Mouse (Mus musculus) embryonic facial prominence, embryonic 13.5 days (tissue): ENCODE data around the gene Wt1. TPM values are rescaled to one million over a fixed set of nuclear protein-coding genes. Genes with fewer than 3 reads are reported as not detected.
A peak's percentile ranks its signal among the peaks of the same experiment; 100 is the strongest.

Experiments
- ATAC-seq: fragments of 200-750 bp; cut with Nextera tagmentation; 2 replicates; pipeline ENCODE4 v1.8.0; 2017; ENCODE audit warnings: low read depth; ENCODE audit not compliant: insufficient number of reproducible peaks, insufficient read depth, low FRiP score, low TSS enrichment
- H3K27ac ChIP-seq: fragments of 300-500 bp; sonication (generic); 2 replicates; pipeline ENCODE4 v1.5.1; 2015; ENCODE audit warnings: moderate library complexity, mild to moderate bottlenecking, inconsistent platforms
- H3K27me3 ChIP-seq: fragments of 300-500 bp; sonication (generic); 2 replicates; pipeline ENCODE4 v1.6.1; 2015; ENCODE audit warnings: mild to moderate bottlenecking, inconsistent platforms
- H3K36me3 ChIP-seq: fragments of 300-500 bp; sonication (generic); 2 replicates; pipeline ENCODE4 v1.6.1; 2015; ENCODE audit warnings: mild to moderate bottlenecking, inconsistent platforms
- H3K4me1 ChIP-seq: fragments of 300-500 bp; sonication (generic); 2 replicates; pipeline ENCODE4 v1.6.1; 2015; ENCODE audit warnings: inconsistent platforms
- H3K4me2 ChIP-seq: fragments of 300-500 bp; sonication (generic); 2 replicates; pipeline ENCODE4 v1.6.1; 2015; ENCODE audit warnings: moderate library complexity, mild to moderate bottlenecking, inconsistent platforms
- H3K4me3 ChIP-seq: fragments of 300-500 bp; sonication (generic); 2 replicates; pipeline ENCODE4 v1.5.1; 2015; ENCODE audit warnings: mild to moderate bottlenecking, inconsistent platforms
- H3K9ac ChIP-seq: fragments of 300-500 bp; sonication (generic); 2 replicates; pipeline ENCODE4 v1.6.1; 2015; ENCODE audit warnings: mild to moderate bottlenecking, inconsistent platforms
- H3K9me3 ChIP-seq: fragments of 300-500 bp; sonication (generic); 2 replicates; pipeline ENCODE4 v1.6.1; 2016; ENCODE audit warnings: inconsistent platforms
- WGBS: fragments of 180-500 bp; shearing (Covaris S2); methylation state at CpG from one replicate; pipeline ENCODE4 v1.1.7; 2015; ENCODE audit warnings: mixed read lengths; 5-methylcytosine and 5-hydroxymethylcytosine counted together
- polyA plus RNA-seq: library from polyadenylated mRNA; unstranded; fragments of >200 nt; fragmentation: Nextera tagmentation; extraction: Ambion mirVana; gene quantifications from 2 replicates; pipeline ENCODE4 v1.2.1, GENCODE M21; 2015

Gene Wt1
- polyA plus RNA-seq, 1 experiment from 2014 or later, result 0.24 TPM

GRCm38 (mm10) chr2:105099410-105099809 is 26.9 kb upstream of the Wt1 start:
- H3K4me1 ChIP-seq, result no peaks in the 10 kb centered on the region; the same call in 1 of the 2 replicates
- no peaks in the 10 kb centered on the region for H3K36me3 ChIP-seq
- no peaks in the 10 kb centered on the region for H3K9me3 ChIP-seq
- H3K4me3 ChIP-seq, result no peak overlapping the region
- no peak overlapping the region for H3K4me2 ChIP-seq
- no peaks in the 10 kb centered on the region for H3K27me3 ChIP-seq
- H3K9ac ChIP-seq, result no peak overlapping the region
- no peak overlapping the region for H3K27ac ChIP-seq
- ATAC-seq, result no peak
- WGBS, result 67% methylated on average over 7 of the region's 7 CpGs

- 30% methylated on average over 7 of the region's 7 CpGs for WGBS
- Histone ChIP-seq H3K9ac (no peak overlapping the region), H3K27me3 (no peaks in the 10 kb centered on the region), H3K4me1 (no peaks in the 10 kb centered on the region; the same call in 1 of the 2 replicates), H3K4me2 (no peak overlapping the region), H3K9me3 (no peaks in the 10 kb centered on the region), H3K27ac (no peak overlapping the region), H3K4me3 (no peak overlapping the region), H3K36me3 (no peaks in the 10 kb centered on the region)
- no peak for ATAC-seq
These were observed 25.8 kb upstream of the Wt1 start for GRCm38 (mm10) chr2:105100541-105100940.

DNA sequence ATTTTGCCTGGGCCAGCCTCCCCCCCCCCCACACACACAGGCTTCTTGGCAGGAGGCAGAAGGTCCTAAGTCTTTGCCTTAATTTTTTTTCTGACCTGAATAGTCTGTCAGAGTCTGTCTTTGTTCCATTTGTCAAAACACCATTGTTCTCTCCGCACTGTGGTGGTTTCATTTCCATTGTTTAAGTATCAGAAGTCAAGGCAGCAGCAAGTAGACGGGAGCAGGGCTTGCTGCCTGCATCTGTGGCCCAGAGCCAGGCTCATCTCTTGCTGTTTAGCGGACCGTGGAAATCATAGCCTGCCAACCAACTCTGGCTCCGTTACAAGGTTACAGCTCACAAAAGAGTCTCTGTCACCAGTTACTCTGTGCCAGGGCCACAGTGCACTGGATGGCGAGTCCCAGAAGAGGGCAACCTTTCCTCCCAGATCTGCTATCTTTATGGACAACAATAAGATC is 17.6 kb upstream of the Wt1 start:
- no peaks in the 10 kb centered on the region for H3K36me3 ChIP-seq
- H3K27me3 ChIP-seq, result peaks cover 29% of the 10 kb centered on the region
- H3K4me3 ChIP-seq, result no peak overlapping the region
- H3K9ac ChIP-seq, result no peak overlapping the region
- no peak overlapping the region for H3K27ac ChIP-seq
- peaks cover 3% of the 10 kb centered on the region; the same call in 1 of the 2 replicates for H3K4me1 ChIP-seq
- H3K9me3 ChIP-seq, result no peaks in the 10 kb centered on the region
- no peak overlapping the region for H3K4me2 ChIP-seq
- no peak for ATAC-seq
- 17% methylated on average over 6 of the region's 6 CpGs for WGBS

GRCm38 (mm10) chr2:105114074-105114473 is 12.3 kb upstream of the Wt1 start:
- no peak for ATAC-seq
- Histone ChIP-seq H3K4me1 (no peaks in the 10 kb centered on the region), H3K4me2 (no peak overlapping the region), H3K9ac (no peak overlapping the region), H3K9me3 (no peaks in the 10 kb centered on the region), H3K36me3 (no peaks in the 10 kb centered on the region), H3K27me3 (peaks cover 76% of the 10 kb centered on the region), H3K27ac (no peak overlapping the region), H3K4me3 (no peak overlapping the region)
- WGBS, result 18% methylated on average over 9 of the region's 9 CpGs

DNA sequence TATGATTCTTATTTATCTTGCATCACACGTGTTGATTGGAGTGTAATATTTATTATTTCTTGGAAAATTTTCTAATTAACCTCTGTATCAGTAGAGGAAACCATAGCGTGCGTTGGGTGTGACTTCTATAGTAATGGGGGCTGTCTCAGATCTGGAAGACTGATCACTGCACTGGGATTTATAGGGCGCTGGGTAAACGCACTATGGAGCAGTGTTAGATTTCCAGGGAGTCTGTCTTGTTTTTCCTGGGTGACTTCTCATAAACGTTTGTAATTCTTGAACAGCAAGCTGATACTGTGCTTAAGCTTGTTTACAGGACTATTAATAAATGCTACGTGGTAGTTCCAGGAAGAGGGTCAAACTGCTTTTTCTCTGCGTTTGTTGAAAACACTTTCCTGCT is 8.7 kb upstream of the Wt1 start:
- Histone ChIP-seq H3K27me3 (peaks cover 91% of the 10 kb centered on the region), H3K4me1 (peaks cover under 1% of the 10 kb centered on the region), H3K36me3 (no peaks in the 10 kb centered on the region), H3K4me3 (no peak overlapping the region), H3K9ac (no peak overlapping the region), H3K27ac (no peak overlapping the region), H3K9me3 (no peaks in the 10 kb centered on the region), H3K4me2 (no peak overlapping the region)
- no peak for ATAC-seq
- 69% methylated on average over 8 of the region's 8 CpGs for WGBS

- Histone ChIP-seq H3K27ac (no peak overlapping the region), H3K9me3 (no peaks in the 10 kb centered on the region), H3K9ac (no peak overlapping the region), H3K4me1 (peaks cover 17% of the 10 kb centered on the region), H3K4me2 (no peak overlapping the region), H3K4me3 (no peak overlapping the region), H3K36me3 (no peaks in the 10 kb centered on the region), H3K27me3 (peaks cover 97% of the 10 kb centered on the region)
- no peak for ATAC-seq
- 1% methylated on average over 8 of the region's 8 CpGs for WGBS
These were observed 4.1 kb upstream of the Wt1 start for GRCm38 (mm10) chr2:105122216-105122615.

DNA sequence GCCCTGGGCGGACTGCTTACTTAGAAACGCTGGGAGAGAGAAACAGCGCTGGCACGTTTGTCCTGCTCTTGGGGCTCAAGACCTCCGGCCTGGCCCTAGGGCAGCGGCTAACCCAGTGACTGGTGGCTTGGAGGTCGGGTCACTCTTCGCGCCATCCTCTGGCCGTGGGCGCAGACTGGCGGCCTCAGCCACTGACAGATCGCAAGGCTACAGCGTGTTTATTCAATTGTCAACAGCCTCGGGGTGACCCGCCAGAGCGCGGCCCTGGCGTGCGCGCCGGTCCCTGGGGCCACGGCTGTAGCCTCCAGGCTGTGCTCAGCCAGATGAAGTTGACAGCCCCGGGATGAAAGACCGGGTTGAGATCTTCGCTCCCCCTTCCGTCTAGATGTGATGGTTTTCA is 3.4 kb upstream of the Wt1 start:
- ATAC-seq, result no peak
- WGBS, result under 1% methylated on average over 27 of the region's 27 CpGs
- H3K9ac ChIP-seq, result no peak overlapping the region
- peak overlapping the region; percentile 41 for H3K4me2 ChIP-seq
- no peak overlapping the region for H3K27ac ChIP-seq
- H3K36me3 ChIP-seq, result no peaks in the 10 kb centered on the region
- H3K27me3 ChIP-seq, result peaks cover 97% of the 10 kb centered on the region
- H3K4me3 ChIP-seq, result peak overlapping the region; percentile 11
- no peaks in the 10 kb centered on the region for H3K9me3 ChIP-seq
- peaks cover 21% of the 10 kb centered on the region for H3K4me1 ChIP-seq

DNA sequence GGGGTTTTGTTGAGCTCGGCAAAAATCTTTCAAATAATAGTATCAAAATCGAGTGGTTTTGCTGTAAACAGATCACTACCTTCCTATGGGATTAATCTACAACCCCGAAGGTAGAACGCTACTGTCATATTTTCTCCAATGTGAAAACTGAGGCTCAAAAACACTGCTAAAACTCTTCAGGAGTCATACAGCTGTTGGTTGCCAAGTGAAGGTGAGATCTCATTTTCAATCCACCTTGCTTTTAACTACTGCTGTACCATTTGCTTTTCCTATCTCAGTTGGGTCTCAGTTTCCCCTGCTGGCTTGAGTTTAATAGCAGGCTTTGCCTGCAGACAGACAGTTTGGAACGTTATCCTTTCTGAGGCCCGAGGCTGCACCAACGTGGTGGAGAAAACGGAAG is 2.9 kb upstream of the Wt1 start:
- H3K4me2 ChIP-seq, result no peak overlapping the region

DNA sequence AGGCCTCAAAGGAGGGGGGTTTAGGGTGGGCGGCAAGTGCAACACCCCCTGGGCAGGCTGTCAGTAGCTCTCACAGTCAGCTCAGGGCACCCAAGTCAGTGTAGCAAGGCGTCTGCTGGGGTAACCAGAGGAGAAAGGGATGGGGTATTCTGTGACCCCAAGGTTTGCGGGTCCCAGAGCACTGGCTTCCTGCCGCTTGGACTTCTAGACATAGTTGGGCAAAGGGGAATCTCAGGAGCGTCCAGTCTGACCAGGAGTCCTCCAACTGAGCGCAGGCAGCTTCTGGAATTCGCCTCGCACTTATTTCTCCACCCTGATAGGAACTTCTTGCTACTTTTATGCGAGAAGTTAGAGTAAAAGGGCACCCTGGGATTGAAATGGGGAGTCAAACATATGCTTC is 2.4 kb upstream of the Wt1 start:
- Histone ChIP-seq H3K4me1 (peaks cover 21% of the 10 kb centered on the region), H3K9ac (no peak overlapping the region), H3K36me3 (no peaks in the 10 kb centered on the region), H3K9me3 (no peaks in the 10 kb centered on the region), H3K4me3 (no peak overlapping the region), H3K27ac (no peak overlapping the region), H3K4me2 (no peak overlapping the region), H3K27me3 (peaks cover 98% of the 10 kb centered on the region)
- no peak for ATAC-seq
- WGBS, result 4% methylated on average over 9 of the region's 9 CpGs

More for the DNA sequence above, 2.9 kb upstream of the Wt1 start:
- Histone ChIP-seq H3K9ac (no peak overlapping the region), H3K36me3 (no peaks in the 10 kb centered on the region), H3K4me3 (no peak overlapping the region), H3K27me3 (peaks cover 98% of the 10 kb centered on the region), H3K4me1 (peaks cover 21% of the 10 kb centered on the region), H3K27ac (no peak overlapping the region), H3K9me3 (no peaks in the 10 kb centered on the region)
- 3% methylated on average over 8 of the region's 8 CpGs for WGBS
- ATAC-seq, result no peak

- WGBS, result 0% methylated on average over 7 of the region's 7 CpGs
These were observed 1.9 kb upstream of the Wt1 start for GRCm38 (mm10) chr2:105124391-105124790.

DNA sequence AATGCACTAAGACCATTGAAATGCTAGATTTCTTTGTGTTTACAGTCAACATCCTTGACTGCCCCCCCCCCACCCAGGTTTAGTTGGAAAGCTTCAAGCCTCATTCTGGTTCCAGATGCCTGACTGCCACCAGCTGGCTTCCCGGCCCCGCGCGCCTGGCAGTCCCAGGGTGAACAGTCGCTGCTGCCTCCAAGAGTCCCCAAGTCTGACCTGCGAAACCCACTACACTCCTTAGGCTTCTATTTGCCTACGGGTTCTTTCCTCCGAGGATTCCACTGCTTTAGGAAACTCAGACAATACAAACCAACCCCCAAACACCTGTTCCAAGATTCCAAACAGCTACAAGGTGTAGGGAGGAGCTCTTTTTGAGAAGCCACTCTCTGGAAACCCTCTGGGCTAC is 1.1 kb upstream of the Wt1 start:
- no peak overlapping the region for H3K4me3 ChIP-seq
- no peak overlapping the region for H3K4me2 ChIP-seq
- peaks cover 21% of the 10 kb centered on the region for H3K4me1 ChIP-seq
- H3K27ac ChIP-seq, result no peak overlapping the region
- H3K9me3 ChIP-seq, result no peaks in the 10 kb centered on the region
- no peak for ATAC-seq
- no peak overlapping the region for H3K9ac ChIP-seq
- H3K36me3 ChIP-seq, result no peaks in the 10 kb centered on the region
- 0% methylated on average over 8 of the region's 8 CpGs for WGBS
- peaks cover 98% of the 10 kb centered on the region for H3K27me3 ChIP-seq

More at GRCm38 (mm10) chr2:105124391-105124790, 1.9 kb upstream of the Wt1 start:
- H3K4me3 ChIP-seq, result no peak overlapping the region
- no peak overlapping the region for H3K27ac ChIP-seq
- no peaks in the 10 kb centered on the region for H3K9me3 ChIP-seq
- no peak for ATAC-seq
- H3K4me2 ChIP-seq, result no peak overlapping the region
- peaks cover 98% of the 10 kb centered on the region for H3K27me3 ChIP-seq
- peaks cover 21% of the 10 kb centered on the region for H3K4me1 ChIP-seq
- H3K36me3 ChIP-seq, result no peaks in the 10 kb centered on the region
- no peak overlapping the region for H3K9ac ChIP-seq

- Histone ChIP-seq H3K9me3 (no peaks in the 10 kb centered on the region), H3K27ac (no peak overlapping the region), H3K4me1 (peaks cover 24% of the 10 kb centered on the region), H3K36me3 (no peaks in the 10 kb centered on the region), H3K4me2 (no peak overlapping the region), H3K27me3 (peaks cover 98% of the 10 kb centered on the region), H3K9ac (no peak overlapping the region), H3K4me3 (no peak overlapping the region)
- no peak for ATAC-seq
- 4% methylated on average over 15 of the region's 15 CpGs for WGBS
These were observed 688 bp upstream of the Wt1 start for GRCm38 (mm10) chr2:105125641-105126040.
